9 mouse cellular contexts compared by ENCODE assay signal in genomic region chr2:163253248-163254099, GRCm38 (mm10). TPM values are rescaled to one million over a fixed set of nuclear protein-coding genes. Genes with fewer than 3 reads are reported as not detected.
DNase-seq lines count a peak whose midpoint lies in the region; ATAC-seq lines count a peak whose summit lies in the region.
"Had no signal": no experiment of that assay in that cellular context is flagged by ENCODE, and none has a peak within 500 bp of the region (broad histone marks: within the 10 kb centered on the region; RNA-seq: fewer than 3 reads in every experiment).

No protein-coding gene starts in this region.

- WGBS in forebrain, embryonic 12.5 days: 71% methylated on average over 22 of the region's 22 CpGs
- 88% methylated on average over 22 of the region's 22 CpGs for WGBS in forebrain, embryonic 10.5 days
- WGBS in forebrain, embryonic 16.5 days: 67% methylated on average over 22 of the region's 22 CpGs
- 54% methylated on average over 22 of the region's 22 CpGs for WGBS in midbrain, embryonic 15.5 days
- WGBS in heart, embryonic 11.5 days (ENCODE audit: insufficient replicate concordance): 77% methylated on average over 22 of the region's 22 CpGs

- DNase-seq in forebrain, embryonic 10.5 days (ENCODE audit: extremely low spot score, low spot score): no peak
- DNase-seq in 3T3-L1 (ENCODE audit: low read depth, low spot score): peak; percentile 23
- DNase-seq in urinary bladder, postnatal 25 days (ENCODE audit: low spot score): no peak
- no peak for DNase-seq in kidney, postnatal 36 days
- DNase-seq: heart, postnatal 36 days had no signal

- H3K27ac ChIP-seq in forebrain, embryonic 12.5 days: peak overlapping the region; percentile 59; the same call in 1 of the 2 replicates
- H3K27ac ChIP-seq in forebrain, embryonic 10.5 days: no peak overlapping the region
- H3K27ac ChIP-seq in forebrain, embryonic 16.5 days (ENCODE audit: low read length): peak overlapping the region; percentile 62
- peak overlapping the region; percentile 78 for H3K27ac ChIP-seq in midbrain, embryonic 15.5 days
- H3K27ac ChIP-seq in heart, embryonic 11.5 days (ENCODE audit: low read depth, low read length): no peak overlapping the region

- peaks cover 18% of the 10 kb centered on the region for H3K4me1 ChIP-seq in forebrain, embryonic 12.5 days
- H3K4me1 ChIP-seq in forebrain, embryonic 10.5 days: peaks cover 4% of the 10 kb centered on the region; the same call in 1 of the 2 replicates
- H3K4me1 ChIP-seq in forebrain, embryonic 16.5 days (replicated peaks; ENCODE audit: control insufficient read depth, insufficient read depth, low read length): peaks cover 10% of the 10 kb centered on the region
- peaks cover 18% of the 10 kb centered on the region for H3K4me1 ChIP-seq in midbrain, embryonic 15.5 days
- no peaks in the 10 kb centered on the region for H3K4me1 ChIP-seq in heart, embryonic 11.5 days (ENCODE audit: control insufficient read depth, insufficient read depth, low read length)

- 0 out of 2 replicates have a peak, but pooled peaks cover 3% of the 10 kb centered on the region for H3K36me3 ChIP-seq in forebrain, embryonic 12.5 days (replicated peaks)
- H3K36me3 ChIP-seq in forebrain, embryonic 10.5 days (replicated peaks): peaks cover 25% of the 10 kb centered on the region
- H3K36me3 ChIP-seq in forebrain, embryonic 16.5 days (ENCODE audit: control insufficient read depth, insufficient read depth): no peaks in the 10 kb centered on the region
- no peaks in the 10 kb centered on the region for H3K36me3 ChIP-seq in midbrain, embryonic 15.5 days (replicated peaks)
- H3K36me3 ChIP-seq in heart, embryonic 11.5 days (ENCODE audit: control insufficient read depth, insufficient read depth, low read length): no peaks in the 10 kb centered on the region

- H3K27me3 ChIP-seq in forebrain, embryonic 12.5 days: no peaks in the 10 kb centered on the region
- H3K27me3 ChIP-seq in forebrain, embryonic 10.5 days (ENCODE audit: poor library complexity, severe bottlenecking): no peaks in the 10 kb centered on the region
- no peaks in the 10 kb centered on the region for H3K27me3 ChIP-seq in forebrain, embryonic 16.5 days (replicated peaks; ENCODE audit: control insufficient read depth, insufficient read depth, low read length)
- H3K27me3 ChIP-seq in midbrain, embryonic 15.5 days (replicated peaks): no peaks in the 10 kb centered on the region
- H3K27me3 ChIP-seq in heart, embryonic 11.5 days (ENCODE audit: control insufficient read depth, insufficient read depth, low read length): no peaks in the 10 kb centered on the region

- 0 out of 2 replicates have a peak overlapping the region, but pooled peaks have one; percentile 1 for H3K9ac ChIP-seq in forebrain, embryonic 12.5 days
- no peak overlapping the region for H3K9ac ChIP-seq in forebrain, embryonic 16.5 days (replicated peaks; ENCODE audit: low read depth, low read length)
- H3K9ac ChIP-seq in midbrain, embryonic 15.5 days: no peak overlapping the region
- no peak overlapping the region for H3K9ac ChIP-seq in heart, embryonic 11.5 days (ENCODE audit: low read depth, low read length)

- no peak for ATAC-seq in forebrain, embryonic 12.5 days (ENCODE audit: low FRiP score)
- peak; percentile 40; the same call in 1 of the 2 replicates for ATAC-seq in forebrain, embryonic 16.5 days
- ATAC-seq in midbrain, embryonic 15.5 days (replicated peaks): peak; percentile 38; the same call in 1 of the 2 replicates
- no peak for ATAC-seq in heart, embryonic 11.5 days (replicated peaks; ENCODE audit: insufficient number of reproducible peaks, low FRiP score, low TSS enrichment)

- H3K4me3 ChIP-seq in forebrain, embryonic 12.5 days (replicated peaks): no peak overlapping the region
- H3K4me3 ChIP-seq in forebrain, embryonic 10.5 days: no peak overlapping the region
- no peak overlapping the region for H3K4me3 ChIP-seq in forebrain, embryonic 16.5 days (replicated peaks; ENCODE audit: low read length)
- H3K4me3 ChIP-seq in midbrain, embryonic 15.5 days: no peak overlapping the region
- no peak overlapping the region for H3K4me3 ChIP-seq in heart, embryonic 11.5 days (ENCODE audit: low read depth, low read length)

- H3K4me2 ChIP-seq in forebrain, embryonic 12.5 days: no peak overlapping the region
- H3K4me2 ChIP-seq in forebrain, embryonic 16.5 days (ENCODE audit: low read length): no peak overlapping the region
- no peak overlapping the region for H3K4me2 ChIP-seq in midbrain, embryonic 15.5 days
- H3K4me2 ChIP-seq in heart, embryonic 11.5 days: no peak overlapping the region

- no peaks in the 10 kb centered on the region for H3K9me3 ChIP-seq in forebrain, embryonic 12.5 days
- no peaks in the 10 kb centered on the region for H3K9me3 ChIP-seq in forebrain, embryonic 10.5 days
- H3K9me3 ChIP-seq in forebrain, embryonic 16.5 days (ENCODE audit: control insufficient read depth, low read length): no peaks in the 10 kb centered on the region
- no peaks in the 10 kb centered on the region for H3K9me3 ChIP-seq in midbrain, embryonic 15.5 days
- no peaks in the 10 kb centered on the region for H3K9me3 ChIP-seq in heart, embryonic 11.5 days (replicated peaks; ENCODE audit: control insufficient read depth, low read length)

RNA-seq across cellular contexts. Expression of gene Tox2, which starts 50.5 kb away (rescaled TPM):
- 27.2 and 31.6 TPM in 2 replicates for polyA plus RNA-seq in forebrain, embryonic 12.5 days (2016; fragmentation: Nextera tagmentation; extraction: Ambion mirVana)
- polyA plus RNA-seq in forebrain, embryonic 10.5 days (2016; fragmentation: Nextera tagmentation; extraction: Ambion mirVana): 26.6 and 37.1 TPM in 2 replicates
- 17.6 and 22.9 TPM in 2 replicates for polyA plus RNA-seq in forebrain, embryonic 16.5 days (2015; fragmentation: Nextera tagmentation; extraction: Ambion mirVana)
- 47.4 and 55.1 TPM in 2 replicates for polyA plus RNA-seq in midbrain, embryonic 15.5 days (2015; fragmentation: Nextera tagmentation; extraction: Ambion mirVana)
- polyA plus RNA-seq in heart, embryonic 11.5 days (2014; fragmentation: Nextera tagmentation; extraction: Ambion mirVana): 1.8 and 1.9 TPM in 2 replicates

Comparison
In these comparisons a context has a peak if more than half of its experiments do, and no peak if none do; other contexts are left out.
1. ATAC-seq: peak in forebrain, embryonic 16.5 days (single experiment) and midbrain, embryonic 15.5 days (single experiment); none in forebrain, embryonic 12.5 days (single experiment) and heart, embryonic 11.5 days (single experiment).
2. H3K27ac ChIP-seq: peak in forebrain, embryonic 12.5 days (single experiment), forebrain, embryonic 16.5 days (single experiment) and midbrain, embryonic 15.5 days (single experiment); none in forebrain, embryonic 10.5 days (single experiment) and heart, embryonic 11.5 days (single experiment).